Mouse (Mus musculus) stomach, postnatal 0 days (tissue): Measurements from ENCODE around the gene Tacc3.

Experiments
- CTCF ChIP-seq: IDR thresholded peaks from 2 replicates; pipeline ENCODE4 v1.5.1; 2016; ENCODE audit warnings: antibody characterized with exemption, low read depth, mild to moderate bottlenecking, moderate library complexity
- EP300 ChIP-seq: optimal IDR thresholded peaks from 2 replicates; pipeline ENCODE3; 2016; ENCODE audit warnings: antibody characterized with exemption

DNA sequence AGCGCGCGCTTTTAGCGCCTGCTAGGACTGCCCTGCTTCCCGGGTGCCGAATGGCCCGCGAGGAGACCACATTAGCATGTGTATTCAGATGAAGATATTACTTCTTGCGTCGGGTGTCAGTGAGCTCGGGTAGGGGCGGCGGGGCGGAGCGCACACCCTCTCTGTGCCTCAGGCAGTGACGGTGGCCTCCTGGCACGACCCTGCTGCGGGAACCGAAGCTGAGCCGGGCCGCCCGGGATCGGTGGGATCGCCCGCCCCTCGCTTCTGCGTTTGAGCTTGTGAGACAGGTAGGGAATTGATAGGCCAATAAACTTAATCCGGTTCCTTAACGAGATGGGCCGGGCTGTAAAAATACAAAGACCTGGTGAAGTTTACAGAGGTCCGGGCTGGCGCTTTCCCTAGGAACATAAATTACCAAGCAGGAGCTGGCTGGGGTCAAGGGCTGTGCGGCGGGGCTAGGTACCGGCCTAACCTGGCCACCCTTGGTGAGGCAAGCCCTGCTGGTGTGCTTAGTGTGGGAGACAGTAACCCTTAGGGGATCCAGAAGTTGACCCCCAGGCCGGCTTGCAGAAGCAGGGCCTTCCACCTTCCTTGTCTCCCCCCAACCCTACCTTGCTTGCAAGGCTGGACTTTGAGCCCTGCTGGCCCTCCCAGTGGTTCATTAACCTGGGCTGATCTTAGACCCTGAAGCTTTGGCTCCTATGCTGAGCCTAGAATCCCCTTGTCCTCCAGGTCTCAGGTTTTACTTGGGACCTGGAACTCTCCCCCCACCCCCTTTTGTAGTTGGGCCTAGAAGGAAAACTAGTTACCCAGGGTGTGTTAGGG, 65.9 kb downstream of the Tacc3 start:
- TF ChIP-seq CTCF = no peak
- TF ChIP-seq EP300 = no peak
